Mouse (Mus musculus): ENCODE data around the gene Casd1. TPM values are rescaled to one million over a fixed set of nuclear protein-coding genes. Genes with fewer than 3 reads are reported as not detected.

Casd1 gene
- total RNA-seq, 2 experiments from 2014 or later = 21.7 to 26.0 TPM

Other genes starting within 250 kb of the Casd1 start
- gene Col1a2, start 96.0 kb upstream of the Casd1 start, total RNA-seq (2021) = 100 to 1,000 TPM; 176 to 187 TPM
- gene Sgce, start 146.4 kb downstream of the Casd1 start, total RNA-seq (2021) = 10 to 100 TPM; 19.4 to 22.7 TPM
- gene Peg10, start 146.5 kb downstream of the Casd1 start, total RNA-seq (2021) = 1 to 10 TPM; 1.2 TPM